Mouse (Mus musculus) urinary bladder, adult 18-20 months (tissue): ENCODE data around the gene Ifnlr1.
"Not testable (repeated sequence)": the region's sequence is repeated elsewhere in the genome, so short reads cannot be mapped to it uniquely, and the experiment has no call there.

Experiments used
- DNase-seq, 2 experiments: peaks; one replicate each; pipeline ENCODE4 v3.0.0; 2022; ENCODE audit warnings: low spot score in 2 of 2, mixed read lengths in 2 of 2

Ifnlr1 gene

DNA sequence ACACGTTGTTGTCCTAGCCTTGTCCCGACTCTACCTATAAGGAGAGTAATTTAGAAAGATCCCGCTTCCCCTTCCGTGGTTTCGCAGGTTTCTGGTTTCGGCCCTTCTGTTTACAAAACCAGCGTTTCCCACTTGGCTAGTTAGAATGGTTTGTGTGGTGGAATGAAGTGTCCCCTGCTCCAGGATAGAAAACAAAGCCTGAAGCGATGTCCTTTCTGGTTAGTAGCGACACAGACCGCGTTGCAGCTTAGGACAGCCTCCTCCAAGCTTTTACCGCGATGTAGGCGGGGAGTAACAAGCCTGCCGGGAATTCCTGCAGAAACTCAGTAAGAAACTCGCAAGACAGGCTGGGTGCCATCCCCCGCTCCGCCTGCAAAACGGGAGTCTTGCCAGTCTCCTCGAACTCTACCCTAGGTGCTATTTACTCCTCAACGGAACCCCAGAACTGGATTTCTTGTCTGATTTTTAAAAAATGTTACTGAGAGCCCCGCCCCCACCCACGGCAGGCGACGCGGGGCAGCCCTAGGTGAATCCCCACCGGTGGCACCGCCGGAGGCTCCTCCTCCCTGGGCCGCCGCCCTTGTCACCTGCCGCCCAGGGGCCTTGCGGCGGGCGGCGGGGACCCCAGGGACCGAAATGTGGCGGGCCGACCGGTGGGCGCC is at the start of gene Ifnlr1:
Gene Ifnlr1, plus strand, starts transcription at position 382 of the 662 bp plus-strand sequence.
- DNase-seq: peak; percentile 56 to 68

DNA sequence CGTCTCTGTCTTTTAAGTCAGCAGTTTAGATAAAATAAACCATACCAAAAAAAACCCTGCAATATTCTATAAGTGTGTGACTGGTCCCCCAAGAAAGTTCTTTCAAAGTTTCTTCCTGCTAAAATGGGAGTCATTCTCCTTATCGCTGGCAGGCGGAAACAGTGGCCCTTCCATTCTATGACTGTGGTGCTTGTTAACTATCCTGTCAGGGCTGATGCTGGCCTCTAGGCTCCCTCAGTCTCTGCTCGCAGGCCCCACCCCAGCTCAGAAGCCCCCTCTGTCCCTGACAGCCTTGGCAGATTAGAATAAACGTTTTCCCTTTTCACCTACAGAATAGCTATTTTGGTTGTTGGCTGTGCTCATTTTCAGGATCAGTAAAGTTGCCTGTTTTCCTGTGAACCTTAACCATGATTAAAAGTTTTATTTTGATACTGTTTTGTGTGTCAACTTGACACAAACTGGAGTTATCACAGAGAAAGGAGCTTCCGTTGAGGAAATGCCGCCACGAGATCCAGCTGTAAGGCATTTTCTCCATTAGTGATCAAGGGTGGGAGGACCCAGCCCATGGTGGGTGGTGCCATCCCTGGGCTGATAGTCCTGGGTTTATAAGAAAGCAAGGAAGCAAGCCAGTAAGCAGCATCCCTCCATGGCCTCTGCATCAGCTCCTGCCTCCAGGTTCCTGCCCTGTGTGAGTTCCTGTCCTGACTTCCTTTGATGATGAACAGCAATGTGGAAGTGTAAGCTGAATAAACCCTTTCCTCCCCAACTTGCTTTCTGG is 44.6 kb upstream of the Ifnlr1 start:
- not testable (repeated sequence) for DNase-seq

DNA sequence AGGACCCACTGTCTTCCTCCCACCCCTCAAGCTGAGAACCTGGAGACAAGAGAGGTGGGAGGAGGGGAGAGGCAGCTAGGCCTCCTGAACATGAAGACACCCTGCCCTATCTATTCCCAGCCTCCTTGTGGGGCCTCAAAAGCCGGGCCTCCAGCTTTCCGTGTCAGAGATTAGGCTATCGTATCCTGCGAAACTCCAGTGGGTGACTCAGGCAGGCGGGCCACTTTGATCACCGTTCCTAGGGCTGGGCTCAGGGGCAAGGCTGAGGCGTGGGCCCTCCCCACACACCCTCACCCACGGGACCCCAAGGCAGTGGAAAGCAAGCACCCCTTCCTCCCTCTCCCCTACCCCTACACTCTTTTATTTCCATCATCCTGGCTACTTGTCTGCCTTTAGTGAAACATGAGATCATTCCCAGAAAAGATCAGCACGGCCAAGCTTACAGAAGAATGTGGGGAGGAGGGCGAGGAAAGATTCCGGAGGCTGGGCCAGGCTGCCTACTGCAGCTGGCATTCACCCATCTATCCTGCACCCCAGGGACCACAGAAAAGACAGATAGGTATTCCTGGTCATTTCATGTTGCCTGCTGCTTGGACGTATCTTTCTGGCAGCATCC is 41.0 kb upstream of the Ifnlr1 start:
- DNase-seq: no peak

DNA sequence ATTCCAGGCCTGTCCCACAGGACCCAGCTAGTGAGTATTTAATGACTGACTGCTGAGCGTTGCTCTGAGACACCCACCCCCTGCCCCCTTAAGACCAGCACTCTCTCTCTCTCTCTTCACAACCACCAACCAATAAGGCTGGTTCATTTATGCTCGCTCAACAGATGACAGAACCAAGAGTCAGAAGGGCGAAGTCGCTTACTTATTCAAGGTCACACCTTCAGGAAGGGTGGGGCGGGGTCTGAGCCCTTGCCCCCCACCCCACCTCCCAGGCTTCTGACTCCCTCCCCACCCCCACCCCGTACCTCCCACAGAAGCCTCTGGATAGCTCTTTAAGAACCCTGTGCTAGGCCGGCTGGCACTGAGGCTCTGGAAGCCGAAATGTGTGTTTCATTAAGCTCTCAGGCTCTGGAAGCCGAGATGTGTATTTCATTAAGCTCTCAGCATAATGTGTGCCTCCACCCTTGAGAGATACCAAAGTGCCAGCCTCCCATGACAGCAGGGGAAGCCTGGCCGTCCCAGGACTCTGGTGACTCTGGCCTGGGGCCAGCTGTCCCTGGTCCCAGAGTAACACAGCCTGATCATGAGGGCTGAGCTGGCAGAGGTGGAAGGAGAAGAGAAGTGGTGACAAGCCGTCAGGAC is 33.0 kb upstream of the Ifnlr1 start:
- DNase-seq: no peak

DNA sequence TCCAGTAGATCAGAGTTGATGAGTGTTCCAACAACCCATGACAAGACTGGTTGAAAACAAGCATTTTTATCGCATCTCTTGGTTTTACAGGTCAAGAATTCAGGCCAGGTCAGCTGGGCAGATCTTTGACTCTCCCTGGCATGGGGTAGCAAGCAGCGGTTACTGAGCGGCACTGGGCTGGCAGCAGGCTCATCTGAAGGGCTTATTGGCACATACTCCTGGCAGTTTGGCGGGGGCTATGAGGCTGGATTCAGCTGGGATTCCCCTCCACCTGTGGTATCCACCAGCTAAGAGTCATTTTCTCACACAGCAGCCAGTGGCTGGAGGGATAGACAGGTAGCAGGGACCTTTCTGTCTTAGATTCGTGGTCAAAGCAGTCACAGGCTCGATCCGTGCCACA is 32.1 kb upstream of the Ifnlr1 start:
- peak in 1 of 2 experiments; percentile 44 for DNase-seq

DNA sequence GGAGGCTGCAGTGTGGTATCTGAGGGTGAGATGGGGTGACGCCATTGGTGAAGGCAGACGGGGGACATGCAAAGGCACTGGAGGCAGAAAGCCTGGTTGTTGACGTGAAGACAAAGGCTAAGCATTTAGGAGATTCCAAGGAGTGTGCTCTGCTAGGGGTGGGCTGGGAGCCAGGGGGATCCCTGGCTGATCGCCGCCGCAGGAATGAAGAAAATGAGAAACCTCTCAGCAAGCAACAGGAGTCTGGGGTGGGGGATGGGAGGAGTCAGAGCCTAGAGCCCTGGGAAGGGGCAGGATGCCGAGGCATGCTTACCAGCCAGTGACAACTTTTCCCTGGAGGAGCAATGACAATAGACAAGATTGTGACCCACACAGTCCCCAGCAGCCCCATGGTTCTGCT is 30.6 kb upstream of the Ifnlr1 start:
- no peak for DNase-seq

DNA sequence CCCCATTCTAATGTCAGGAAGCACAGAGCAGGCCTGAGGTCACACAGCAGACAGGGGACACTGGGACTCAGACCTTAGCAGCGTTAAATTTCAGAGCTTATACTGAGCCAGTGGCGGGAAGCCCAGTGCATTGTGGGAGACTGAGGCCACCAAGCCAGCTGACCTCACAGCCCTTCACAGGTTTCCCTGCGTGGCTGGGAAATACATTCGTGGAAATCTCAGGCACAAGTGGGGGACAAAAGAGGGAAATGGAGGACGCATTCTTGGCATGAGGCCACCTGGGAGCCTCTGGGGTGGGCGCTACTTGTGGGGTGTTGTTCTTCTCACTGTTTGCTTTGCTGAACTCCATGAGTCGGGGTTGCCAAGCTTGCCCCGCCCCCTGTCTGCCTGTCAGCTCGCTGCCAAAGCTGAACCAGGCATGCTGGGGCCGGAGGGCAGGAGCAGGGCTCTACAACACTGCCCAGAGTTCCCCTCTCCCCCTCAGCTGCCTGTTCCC is 29.9 kb upstream of the Ifnlr1 start:
- DNase-seq: no peak

DNA sequence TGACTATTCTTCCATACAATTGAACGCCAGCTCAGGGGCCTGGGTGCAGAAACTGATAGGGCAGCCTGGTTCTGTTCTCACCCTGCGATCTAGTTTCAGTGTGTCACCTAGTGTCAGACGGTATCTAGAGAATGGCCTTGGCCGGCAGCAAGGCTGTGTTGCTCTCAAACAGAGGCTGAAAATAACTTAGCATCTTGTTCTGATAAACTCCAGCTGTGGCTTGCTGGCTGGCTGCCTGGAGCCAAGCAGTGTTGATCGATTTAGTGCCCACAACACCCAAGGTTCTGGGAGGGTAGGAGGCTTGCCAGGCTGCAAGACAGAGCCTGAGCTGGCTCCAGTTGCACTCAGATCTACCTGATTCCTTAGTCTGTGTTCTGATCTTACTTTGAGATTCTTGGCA is 27.6 kb upstream of the Ifnlr1 start:
- DNase-seq: no peak

DNA sequence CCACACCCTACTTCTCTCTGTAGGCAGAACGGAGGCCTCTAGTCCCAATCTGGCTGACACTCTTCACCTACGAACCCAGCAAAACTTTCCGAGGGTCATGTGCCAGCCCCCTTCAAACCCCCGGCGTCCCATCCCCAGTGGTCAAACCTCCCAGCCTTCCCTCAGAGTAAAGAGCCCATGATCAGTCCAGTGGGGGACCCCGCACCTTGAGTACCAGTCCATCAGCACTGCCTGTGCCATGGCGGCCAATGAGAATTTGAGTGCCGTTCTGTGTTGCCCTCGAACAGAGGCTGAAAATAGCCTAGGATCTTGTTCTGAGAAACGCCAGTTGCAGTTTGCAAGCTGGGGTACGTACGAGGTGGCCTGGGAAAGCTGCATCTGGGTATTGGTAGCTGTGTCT is 27.2 kb upstream of the Ifnlr1 start:
- no peak for DNase-seq

DNA sequence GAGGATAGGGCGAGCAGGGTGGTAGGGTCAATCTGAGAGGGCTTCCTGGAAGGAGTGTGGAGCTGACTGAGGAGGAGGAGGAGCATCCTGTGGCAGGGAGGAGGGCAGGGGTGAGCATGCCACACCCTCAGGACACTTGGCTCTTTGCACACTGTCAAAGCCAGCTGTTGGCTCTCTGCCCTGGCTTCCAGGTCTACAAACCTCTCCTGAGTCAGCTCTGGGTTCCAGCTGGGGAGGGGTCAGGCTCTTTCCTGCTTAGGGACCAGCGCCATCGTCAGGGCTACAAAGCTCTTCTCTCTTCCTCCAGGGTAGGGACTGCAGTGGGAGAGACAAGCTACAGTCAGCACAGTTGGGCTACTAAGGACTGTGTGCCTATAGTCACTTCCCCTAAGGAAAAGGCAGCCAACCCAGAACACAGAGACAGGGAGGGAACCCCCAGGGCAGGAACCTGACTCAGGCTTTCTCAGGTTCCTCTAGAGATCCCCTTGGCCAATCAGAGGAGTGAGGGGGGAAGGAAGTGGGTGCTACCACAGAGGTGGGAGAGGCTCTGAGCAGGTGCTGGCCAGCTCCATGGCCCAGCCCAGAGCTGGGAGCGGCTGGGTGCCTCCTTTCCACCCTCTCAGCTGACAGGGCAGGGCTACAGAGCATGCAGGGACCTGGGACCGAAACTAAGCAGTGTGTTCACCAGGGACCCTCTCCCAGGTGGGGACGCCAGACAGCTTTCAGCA is 24.8 kb upstream of the Ifnlr1 start:
- no peak for DNase-seq

DNA sequence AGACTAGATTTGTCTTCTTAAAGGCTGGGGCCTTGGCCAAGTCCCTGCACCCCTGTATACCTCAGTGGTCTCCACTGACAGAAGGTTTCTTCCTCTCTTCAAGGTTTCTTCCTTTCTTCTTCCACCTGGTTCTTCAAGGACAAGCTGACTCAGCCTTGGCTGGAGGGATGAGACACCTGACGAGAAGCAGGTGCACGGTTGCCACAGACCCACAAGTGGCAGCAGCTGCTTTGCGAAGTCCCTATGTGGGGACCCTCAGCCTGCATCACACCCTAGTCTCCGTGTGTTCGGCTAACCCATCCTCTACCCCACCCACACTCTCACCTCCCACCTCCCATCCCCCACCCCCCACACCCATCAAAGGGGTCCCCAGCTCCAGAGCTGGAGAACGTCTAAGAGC is 24.1 kb upstream of the Ifnlr1 start:
- DNase-seq: no peak

DNA sequence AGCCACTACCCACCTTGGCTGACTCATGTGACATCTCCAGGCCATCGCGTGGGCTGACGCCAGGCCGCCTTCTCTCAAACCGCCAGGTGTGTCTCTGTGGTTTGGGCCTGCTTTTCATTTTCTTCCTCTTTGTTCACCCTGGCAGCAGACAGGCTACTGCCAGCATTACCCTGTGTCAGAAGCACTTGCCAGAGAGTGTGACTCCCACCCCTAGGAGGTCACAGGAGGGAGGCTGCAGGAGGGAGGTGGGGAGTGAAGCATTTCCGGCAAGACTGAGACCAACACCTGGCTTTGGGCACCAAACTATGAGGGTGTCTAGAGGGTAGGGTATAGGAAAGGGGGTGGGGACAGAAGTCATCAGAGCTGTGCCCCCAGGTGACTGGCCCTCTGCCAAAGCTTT is 21.4 kb upstream of the Ifnlr1 start:
- no peak for DNase-seq

DNA sequence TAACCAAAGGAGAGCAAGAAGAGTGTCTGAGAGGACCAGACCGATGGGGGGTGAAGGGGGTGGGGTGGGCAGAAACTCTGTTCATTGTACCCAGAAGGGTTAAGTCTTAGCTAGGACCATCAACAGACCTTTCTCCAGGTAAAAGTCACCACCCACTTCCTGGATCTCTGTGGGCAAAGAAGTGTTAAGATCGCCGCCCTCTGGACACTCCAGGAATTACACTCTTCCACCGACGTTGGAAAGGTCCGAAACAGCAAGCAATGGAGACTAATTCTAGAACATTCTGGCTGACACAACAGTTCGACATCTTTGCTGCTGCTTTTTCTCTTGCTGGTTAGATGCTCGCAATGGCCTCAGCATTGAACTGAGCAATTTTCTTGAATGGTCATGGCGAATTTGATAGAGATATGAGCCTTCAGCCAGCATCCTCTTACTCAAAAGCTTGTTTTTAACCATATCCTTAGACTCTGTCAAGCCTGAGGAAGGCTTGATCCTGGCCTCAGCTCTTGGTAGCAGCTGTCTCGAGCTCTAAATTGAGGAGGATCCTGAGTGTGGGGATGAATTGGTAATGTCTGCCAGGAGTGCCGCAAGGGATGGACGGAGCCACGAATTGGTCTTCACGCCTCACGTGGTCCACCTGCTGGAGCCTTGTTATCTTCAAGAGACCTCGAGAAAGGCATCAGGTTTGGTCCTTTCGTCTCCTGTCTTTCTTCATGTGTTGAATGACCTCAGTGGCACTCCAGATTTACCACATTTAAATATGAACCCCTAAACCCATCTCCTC is 19.7 kb upstream of the Ifnlr1 start:
- no peak for DNase-seq

DNA sequence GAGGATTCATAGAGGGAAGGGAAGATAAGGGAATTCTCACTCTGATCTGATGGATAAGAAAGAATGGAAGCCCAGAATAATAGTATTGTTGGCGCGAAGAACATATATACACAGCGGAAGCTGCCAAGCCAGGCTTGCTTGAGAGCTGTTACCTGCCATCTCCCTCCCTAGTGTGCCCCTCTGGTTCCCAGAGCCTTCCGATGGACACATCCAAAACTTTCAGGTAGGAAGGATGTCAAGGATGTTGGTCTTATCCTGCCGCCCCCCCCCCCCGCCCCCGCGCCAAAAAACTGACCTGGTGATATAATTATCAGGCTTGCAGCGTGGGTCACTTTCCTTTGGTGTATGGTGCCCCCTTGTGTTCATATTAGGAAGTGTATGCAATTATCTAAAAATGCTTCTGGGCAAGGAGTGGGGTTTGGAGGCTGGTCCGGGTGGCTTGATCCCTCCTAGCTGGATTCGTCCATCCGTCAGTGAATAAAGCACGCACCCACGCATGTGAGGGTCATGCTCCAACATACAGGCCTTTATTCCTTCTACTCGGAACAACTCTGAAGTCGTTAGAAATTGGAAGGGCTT is 18.7 kb upstream of the Ifnlr1 start:
- no peak for DNase-seq

DNA sequence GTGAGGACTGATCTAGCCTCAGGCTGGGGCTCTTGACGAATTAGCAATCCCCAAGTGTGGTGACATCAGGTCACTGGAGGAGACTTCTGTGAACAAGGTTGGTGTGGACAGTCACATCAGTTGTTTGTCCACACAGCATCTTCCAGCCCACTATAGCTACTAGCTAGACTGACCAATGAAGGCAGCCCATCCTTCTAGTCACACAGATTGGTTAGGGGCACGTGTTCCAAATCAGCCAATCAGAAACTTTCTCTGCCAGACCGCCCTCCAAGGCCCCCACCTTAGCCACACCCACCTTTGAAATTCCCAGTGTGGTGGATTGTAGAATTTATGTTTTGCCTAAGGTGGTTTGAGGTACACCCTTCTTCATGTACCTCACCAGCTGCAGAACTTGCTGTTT is 12.6 kb upstream of the Ifnlr1 start:
- no peak for DNase-seq

DNA sequence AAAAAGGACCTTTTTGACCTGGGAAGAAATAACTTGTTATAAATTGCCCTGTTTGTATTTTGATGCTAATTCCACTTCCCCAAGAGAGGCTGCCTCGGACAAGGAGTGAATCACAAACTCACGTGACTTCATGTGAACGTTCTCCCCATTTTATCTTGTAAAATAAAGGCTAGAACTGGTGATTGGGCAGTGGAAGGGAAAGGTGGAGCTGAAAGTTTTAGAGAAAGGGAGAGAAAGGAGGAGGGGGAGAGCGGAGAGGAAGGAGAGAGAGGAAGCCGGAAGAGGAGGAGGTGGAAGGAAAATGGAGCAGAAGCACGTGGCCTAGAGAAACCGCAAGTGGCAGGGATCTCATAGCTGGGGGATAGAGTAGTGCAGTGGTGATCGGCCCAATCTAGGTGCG is 11.1 kb upstream of the Ifnlr1 start:
- no peak for DNase-seq

DNA sequence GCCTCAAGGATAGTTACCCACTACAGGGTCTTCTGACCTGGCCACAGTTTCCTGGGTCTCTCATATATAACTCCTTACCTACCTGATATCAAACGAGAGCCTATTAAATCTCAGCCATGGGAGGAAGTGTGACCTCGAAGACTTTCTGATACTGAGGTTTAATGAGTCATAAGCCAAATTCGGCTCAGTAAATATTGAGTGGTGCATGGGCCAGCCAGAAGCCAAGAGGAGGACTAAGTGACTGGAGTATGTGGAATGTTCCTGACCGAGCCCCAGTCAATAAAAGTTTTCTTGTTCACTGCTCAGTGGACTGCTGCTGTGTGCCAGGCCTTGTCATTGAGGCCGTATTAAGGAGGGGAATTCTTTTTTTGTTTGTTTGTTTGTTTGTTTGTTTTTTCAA is 9.6 kb upstream of the Ifnlr1 start:
- DNase-seq: peak in 1 of 2 experiments; percentile 55

DNA sequence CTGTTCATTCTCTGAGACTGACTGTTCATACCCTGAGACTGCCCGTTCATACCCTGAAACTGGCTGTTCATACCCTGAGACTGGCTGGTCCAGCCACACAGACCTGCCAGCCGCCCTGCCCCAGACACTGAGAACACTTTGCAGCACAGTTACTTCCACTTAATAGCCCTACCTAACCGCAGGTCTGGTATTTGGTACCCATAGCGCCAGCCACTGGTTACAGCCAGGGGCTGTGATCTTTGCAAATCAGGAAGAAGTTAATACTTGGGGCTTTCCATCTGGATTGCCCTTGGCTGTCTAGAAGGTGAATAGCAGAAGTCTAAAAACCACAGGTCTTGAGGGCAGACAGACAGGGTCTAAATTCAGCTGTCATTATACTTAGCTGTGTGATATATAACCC is 6.8 kb upstream of the Ifnlr1 start:
- DNase-seq: no peak

DNA sequence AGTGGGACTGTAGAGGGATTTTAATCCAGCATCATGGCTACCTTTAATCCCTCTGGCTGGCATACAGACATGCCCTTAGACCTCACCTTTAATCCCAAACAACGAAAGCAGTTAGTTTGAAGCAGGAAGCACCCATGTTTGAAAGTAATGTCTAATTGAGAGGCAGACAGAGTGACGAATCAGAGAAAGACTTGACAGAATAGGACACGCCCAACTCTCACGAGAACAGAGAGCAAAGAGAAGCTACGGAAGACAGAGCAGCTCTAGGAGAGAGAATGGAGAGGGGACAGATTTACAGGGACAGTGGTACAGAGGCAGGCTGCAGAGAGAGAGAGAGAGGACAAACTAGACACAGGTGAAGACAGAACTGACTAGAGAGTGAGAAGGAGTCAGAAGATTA is 4.3 kb upstream of the Ifnlr1 start:
- DNase-seq: no peak

DNA sequence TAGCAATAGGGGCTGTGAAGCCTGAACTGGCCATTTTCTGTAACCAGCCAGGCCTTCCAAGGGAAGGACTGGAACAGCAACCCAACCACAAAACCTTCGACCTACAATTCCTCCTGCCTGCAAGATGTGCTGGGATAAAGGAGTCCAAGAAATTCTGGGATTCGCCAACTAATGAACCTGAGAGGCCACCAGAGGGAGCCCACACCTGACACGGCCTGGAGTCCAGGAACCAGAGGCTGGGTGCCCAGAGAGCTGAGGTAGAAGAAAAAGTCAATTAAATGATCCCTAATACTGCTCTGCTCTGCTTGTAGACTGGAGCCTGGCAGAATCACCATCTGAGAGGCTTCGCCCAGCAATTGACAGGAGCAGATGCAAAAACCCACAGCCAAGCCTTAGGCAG is 2.5 kb upstream of the Ifnlr1 start:
- DNase-seq: no peak

DNA sequence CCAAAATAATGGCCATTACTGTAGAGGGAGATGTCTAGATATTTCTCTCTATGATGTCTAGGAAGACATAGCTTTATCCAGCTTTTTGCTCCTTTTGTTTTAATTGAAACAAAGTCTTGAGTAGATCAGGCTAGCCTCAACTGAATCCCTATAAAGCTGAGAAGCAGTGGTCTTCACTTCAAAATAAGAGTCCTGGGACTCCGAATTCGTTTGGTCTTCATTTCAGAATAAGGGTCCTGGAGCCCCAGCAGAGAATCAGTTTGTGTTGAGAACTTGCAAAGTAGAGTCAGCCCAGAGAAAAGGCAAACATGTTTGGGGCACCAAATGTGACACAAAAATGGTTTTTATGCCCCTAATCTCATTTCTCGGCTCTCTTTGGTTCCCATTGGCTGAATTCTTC is 1.4 kb upstream of the Ifnlr1 start:
- DNase-seq: no peak
